Mouse (Mus musculus) kidney, postnatal 36 days (tissue): ENCODE data around the gene Ngdn.
A peak's percentile ranks its signal among the peaks of the same experiment; 100 is the strongest.

Experiments
- DNase-seq, 2 experiments: peaks; one replicate each; pipeline ENCODE4 v3.0.0; 2021 to 2022; ENCODE audit warnings: mixed read lengths in 2 of 2

Ngdn gene

GRCm38 (mm10) chr14:55000814-55001213, 14.4 kb upstream of the Ngdn start:
- DNase-seq: no peak

GRCm38 (mm10) chr14:55001446-55001845, 13.8 kb upstream of the Ngdn start:
- DNase-seq: no peak

- no peak for DNase-seq
Measured at GRCm38 (mm10) chr14:55001938-55002686, 13.1 kb upstream of the Ngdn start.

- DNase-seq: no peak
Measured at GRCm38 (mm10) chr14:55002687-55003120, 12.6 kb upstream of the Ngdn start.

- no peak for DNase-seq
Measured at GRCm38 (mm10) chr14:55003878-55004855, 11.1 kb upstream of the Ngdn start.

GRCm38 (mm10) chr14:55005506-55005905, 9.7 kb upstream of the Ngdn start:
- no peak for DNase-seq

GRCm38 (mm10) chr14:55005967-55006366, 9.3 kb upstream of the Ngdn start:
- no peak for DNase-seq

- DNase-seq: no peak
Measured at GRCm38 (mm10) chr14:55006541-55006940, 8.7 kb upstream of the Ngdn start.

GRCm38 (mm10) chr14:55007120-55007908, 7.9 kb upstream of the Ngdn start:
- no peak for DNase-seq

- no peak for DNase-seq
Measured at GRCm38 (mm10) chr14:55008417-55008816, 6.8 kb upstream of the Ngdn start.

- peak in 1 of 2 experiments; percentile 58 for DNase-seq
Measured at GRCm38 (mm10) chr14:55011116-55011515, 4.1 kb upstream of the Ngdn start.

- DNase-seq: peak in 1 of 2 experiments; percentile 48
Measured at GRCm38 (mm10) chr14:55014591-55014990, 663 bp upstream of the Ngdn start.

- DNase-seq: no peak
Measured at GRCm38 (mm10) chr14:55015767-55016111, 485 bp downstream of the Ngdn start.

- no peak for DNase-seq
Measured at GRCm38 (mm10) chr14:55016876-55017275, 1.6 kb downstream of the Ngdn start.

GRCm38 (mm10) chr14:55020394-55020793, 5.1 kb downstream of the Ngdn start:
- DNase-seq: no peak

GRCm38 (mm10) chr14:55023011-55023410, 7.8 kb downstream of the Ngdn start:
- no peak for DNase-seq

GRCm38 (mm10) chr14:55024236-55024635, 9.0 kb downstream of the Ngdn start:
- DNase-seq: peak; percentile 54 to 81

- no peak for DNase-seq
Measured at GRCm38 (mm10) chr14:55025527-55025926, 10.3 kb downstream of the Ngdn start.

- DNase-seq: peak; percentile 53 to 82
Measured at GRCm38 (mm10) chr14:55027251-55027650, 12.0 kb downstream of the Ngdn start.

GRCm38 (mm10) chr14:55027653-55028052, 12.4 kb downstream of the Ngdn start:
- DNase-seq: no peak

- no peak for DNase-seq
Measured at GRCm38 (mm10) chr14:55028333-55028835, 13.1 kb downstream of the Ngdn start.

GRCm38 (mm10) chr14:55029034-55029698, 13.9 kb downstream of the Ngdn start:
- DNase-seq: peak in 1 of 2 experiments; percentile 35
